Mouse (Mus musculus) stomach, embryonic 14.5 days (tissue): ENCODE measurements at regions not wholly inside any gene's neighbourhood (a gene's known extent, or its start where the extent isn't known, plus 50 kb on each side); places are given as distances from the start of the nearest gene placed in this dataset.
"Not testable (repeated sequence)": the region's sequence is repeated elsewhere in the genome, so short reads cannot be mapped to it uniquely, and the experiment has no call there.

Source experiments
- ATAC-seq: fragments of 200-750 bp; cut with Nextera tagmentation; 2 replicates; pipeline ENCODE4 v1.8.0; 2017; ENCODE audit warnings: low read depth, moderate TSS enrichment; ENCODE audit not compliant: insufficient number of reproducible peaks, insufficient read depth, low FRiP score
- H3K27ac ChIP-seq: fragments of 300-500 bp; sonication (generic); 2 replicates; pipeline ENCODE4 v1.5.1; 2014; ENCODE audit warnings: mild to moderate bottlenecking, low read length, moderate library complexity, mixed read lengths
- H3K27me3 ChIP-seq: fragments of 300-500 bp; sonication (generic); 2 replicates; pipeline ENCODE4 v1.6.1; 2014; ENCODE audit warnings: low read length, control low read depth, mixed read lengths; ENCODE audit not compliant: control insufficient read depth, insufficient read depth
- H3K36me3 ChIP-seq: fragments of 300-500 bp; sonication (generic); 2 replicates; pipeline ENCODE4 v1.6.1; 2014; ENCODE audit warnings: mild to moderate bottlenecking, control low read depth, low read length, moderate library complexity, mixed read lengths; ENCODE audit not compliant: control insufficient read depth, insufficient read depth
- H3K4me1 ChIP-seq: fragments of 300-500 bp; sonication (generic); 2 replicates; pipeline ENCODE4 v1.6.1; 2014; ENCODE audit warnings: low read length, control low read depth, mixed read lengths; ENCODE audit not compliant: control insufficient read depth, insufficient read depth
- H3K4me2 ChIP-seq: fragments of 300-500 bp; sonication (generic); replicated peaks from 2 replicates; pipeline ENCODE4 v1.6.1; 2014; ENCODE audit warnings: low read depth, low read length, control low read depth
- H3K4me3 ChIP-seq: fragments of 300-500 bp; sonication (generic); 2 replicates; pipeline ENCODE4 v1.5.1; 2014; ENCODE audit warnings: low read depth, low read length, control low read depth
- H3K9ac ChIP-seq: fragments of 300-500 bp; sonication (generic); replicated peaks from 2 replicates; pipeline ENCODE4 v1.6.1; 2014; ENCODE audit warnings: low read depth, mild to moderate bottlenecking, control low read depth, low read length, moderate library complexity, mixed read lengths
- H3K9me3 ChIP-seq: fragments of 300-500 bp; sonication (generic); 2 replicates; pipeline ENCODE4 v1.6.1; 2016; ENCODE audit warnings: low read depth, low read length, control low read depth; ENCODE audit not compliant: control insufficient read depth
- WGBS: fragments of 180-500 bp; shearing (Covaris S2); extraction: QIAGEN DNeasy Blood & Tissue Kit; methylation state at CpG from one replicate; pipeline ENCODE4 v1.1.7; 2014; 5-methylcytosine and 5-hydroxymethylcytosine counted together

- WGBS, result 42% methylated on average over 3 of the region's 3 CpGs
- H3K4me3 ChIP-seq, H3K4me2 ChIP-seq, H3K27me3 ChIP-seq, H3K9ac ChIP-seq, H3K9me3 ChIP-seq, ATAC-seq, H3K36me3 ChIP-seq, H3K27ac ChIP-seq, H3K4me1 ChIP-seq: not testable (repeated sequence)
Measured at GRCm38 (mm10) chr12:22951956-22952355, 828.1 kb downstream of the Gm10330 start.

- H3K27me3 ChIP-seq, H3K27ac ChIP-seq, H3K36me3 ChIP-seq, H3K9me3 ChIP-seq, H3K4me1 ChIP-seq: not testable (repeated sequence)
- 3% methylated on average over 44 of the region's 53 CpGs for WGBS
- H3K4me3 ChIP-seq, result peak overlapping the region; percentile 44
- H3K9ac ChIP-seq, result peak overlapping the region; percentile 30; the same call in 1 of the 2 replicates
- peak overlapping the region; percentile 41 for H3K4me2 ChIP-seq
- ATAC-seq, result peak; percentile 74; the same call in 1 of the 2 replicates
Measured at GRCm38 (mm10) chr12:22906156-22906555, 873.9 kb downstream of the Gm10330 start.
